Mouse (Mus musculus) left cerebral cortex, adult 6 months (tissue): ENCODE results near the gene Asb15. TPM values are rescaled to one million over a fixed set of nuclear protein-coding genes. Genes with fewer than 3 reads are reported as not detected.

Experiments
- long read RNA-seq, 2 experiments: library from polyadenylated mRNA; unstranded; transcript quantifications; one replicate each; pipeline ENCODE4 v2.0.0; 2019 to 2020
- polyA plus RNA-seq: library from polyadenylated mRNA; unstranded; fragments of <200 nt; fragmentation: Nextera tagmentation; gene quantifications from 2 replicates; pipeline ENCODE4 v1.2.3, GENCODE M21; 2021

Gene Asb15
- polyA plus RNA-seq: not detected in 2 replicates
- long read RNA-seq, experiment 1, partial matches to known transcripts: 0 of 2 reads
- long read RNA-seq, experiment 1, other reads (novel, unspliced or antisense): 2 of 2 reads
- long read RNA-seq, experiment 2: 0 reads

GRCm38 (mm10) chr6:24528064-24528243 lies at the start of gene Asb15:
TSS of gene Asb15 (plus strand) at chr6:24528144.

GRCm38 (mm10) chr6:24514552-24515284 lies 13.2 kb upstream of the Asb15 start, which contains the start of gene Iqub:
TSS of gene Iqub (minus strand) at chr6:24515067.

GRCm38 (mm10) chr6:24527155-24528063 lies 535 bp upstream of the Asb15 start, which contains the start of gene Ndufa5:
TSS of gene Ndufa5 (minus strand) at chr6:24528013.

GRCm38 (mm10) chr6:24597500-24597899 lies 69.6 kb downstream of the Asb15 start, which contains the start of gene Lmod2:
TSS of gene Lmod2 (plus strand) at chr6:24597762.

Other genes starting within 250 kb of the Asb15 start
- gene Iqub, start 13.1 kb upstream of the Asb15 start, polyA plus RNA-seq: 0.64 and 0.78 TPM in 2 replicates
- 1,295 and 1,592 TPM in 2 replicates for gene Ndufa5, start 131 bp upstream of the Asb15 start, polyA plus RNA-seq
- not detected in 2 replicates for gene Lmod2, start 69.6 kb downstream of the Asb15 start, polyA plus RNA-seq
- 131 and 165 TPM in 2 replicates for gene Wasl, start 136.9 kb downstream of the Asb15 start, polyA plus RNA-seq
- not detected in 2 replicates for gene Hyal6, start 205.1 kb downstream of the Asb15 start, polyA plus RNA-seq
- gene Hyal4, start 220.2 kb downstream of the Asb15 start, polyA plus RNA-seq: not detected in 2 replicates